Mouse (Mus musculus) liver, embryonic 11.5 days (tissue): ENCODE measurements around the gene Notch1. TPM values are rescaled to one million over a fixed set of nuclear protein-coding genes. Genes with fewer than 3 reads are reported as not detected.

ENCODE experiments used
- ATAC-seq: fragments of 200-750 bp; cut with Nextera tagmentation; replicated peaks from 2 replicates; pipeline ENCODE4 v1.8.0; 2017; ENCODE audit warnings: moderate number of reproducible peaks, mild to moderate bottlenecking, moderate TSS enrichment, moderate library complexity; ENCODE audit not compliant: low FRiP score
- DNase-seq: peaks from one replicate; pipeline ENCODE4 v3.0.0-alpha.2; 2017; ENCODE audit warnings: low spot score
- H3K27ac ChIP-seq: fragments of 300-500 bp; sonication (generic); 2 replicates; pipeline ENCODE4 v1.5.1; 2014; ENCODE audit warnings: mild to moderate bottlenecking, low read depth, low read length, control low read depth
- H3K27me3 ChIP-seq: fragments of 300-500 bp; sonication (generic); replicated peaks from 2 replicates; pipeline ENCODE4 v1.6.1; 2014; ENCODE audit warnings: low read length, mixed read lengths; ENCODE audit not compliant: control insufficient read depth, insufficient read depth
- H3K36me3 ChIP-seq: fragments of 300-500 bp; sonication (generic); 2 replicates; pipeline ENCODE4 v1.6.1; 2014; ENCODE audit warnings: mild to moderate bottlenecking, low read length, moderate library complexity, mixed read lengths; ENCODE audit not compliant: control insufficient read depth, insufficient read depth
- H3K4me1 ChIP-seq: fragments of 300-500 bp; sonication (generic); replicated peaks from 2 replicates; pipeline ENCODE4 v1.6.1; 2014; ENCODE audit warnings: low read length, mixed read lengths; ENCODE audit not compliant: control insufficient read depth, insufficient read depth
- H3K4me2 ChIP-seq: fragments of 300-500 bp; sonication (generic); 2 replicates; pipeline ENCODE4 v1.6.1; 2014; ENCODE audit warnings: mild to moderate bottlenecking, control low read depth, moderate library complexity
- H3K4me3 ChIP-seq: fragments of 300-500 bp; sonication (generic); 2 replicates; pipeline ENCODE4 v1.5.1; 2014; ENCODE audit warnings: low read depth, low read length, control low read depth
- H3K9ac ChIP-seq: fragments of 300-500 bp; sonication (generic); 2 replicates; pipeline ENCODE4 v1.6.1; 2014; ENCODE audit warnings: low read depth, low read length, control low read depth
- H3K9me3 ChIP-seq: fragments of 300-500 bp; sonication (generic); 2 replicates; pipeline ENCODE4 v1.6.1; 2016; ENCODE audit warnings: low read length, inconsistent platforms, mixed read lengths; ENCODE audit not compliant: control insufficient read depth
- WGBS: fragments of 180-500 bp; shearing (Covaris S2); extraction: QIAGEN DNeasy Blood & Tissue Kit; methylation state at CpG from one replicate; pipeline ENCODE4 v1.1.7; 2014; 5-methylcytosine and 5-hydroxymethylcytosine counted together
- polyA plus RNA-seq: library from polyadenylated mRNA; unstranded; fragments of >200 nt; fragmentation: Nextera tagmentation; extraction: Ambion mirVana; gene quantifications from 2 replicates; pipeline ENCODE4 v1.2.1, GENCODE M21; 2014

Gene Notch1
- polyA plus RNA-seq, 1 experiment from 2014 or later: 7.1 TPM

DNA sequence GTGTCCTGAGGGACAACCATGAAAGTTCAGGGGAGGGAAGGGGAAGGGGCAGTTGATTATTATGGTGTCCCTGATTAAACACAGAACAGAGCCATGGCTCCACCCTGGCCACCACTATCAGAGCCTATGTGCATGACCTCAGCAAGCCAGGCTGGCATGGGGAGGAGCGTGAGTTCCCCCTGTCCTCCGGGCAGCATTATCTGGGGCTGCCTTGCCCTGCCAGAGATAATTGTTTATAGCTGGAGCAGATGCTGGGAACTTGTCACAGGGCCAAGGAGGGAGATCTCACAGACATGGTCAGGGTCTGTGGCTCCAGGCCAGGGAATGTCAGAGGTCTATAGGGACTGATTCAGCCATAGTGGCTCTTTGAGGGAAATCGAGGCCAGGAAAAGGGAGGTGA, 34.3 kb upstream of the Notch1 start:
- Histone ChIP-seq H3K9ac (no peak overlapping the region), H3K4me3 (no peak overlapping the region), H3K27ac (no peak overlapping the region), H3K4me2 (no peak overlapping the region), H3K36me3 (no peaks in the 10 kb centered on the region), H3K4me1 (peaks cover 12% of the 10 kb centered on the region), H3K9me3 (no peaks in the 10 kb centered on the region), H3K27me3 (no peaks in the 10 kb centered on the region)
- ATAC-seq (no peak), DNase-seq (no peak)
- 56% methylated on average over 3 of the region's 3 CpGs for WGBS

DNA sequence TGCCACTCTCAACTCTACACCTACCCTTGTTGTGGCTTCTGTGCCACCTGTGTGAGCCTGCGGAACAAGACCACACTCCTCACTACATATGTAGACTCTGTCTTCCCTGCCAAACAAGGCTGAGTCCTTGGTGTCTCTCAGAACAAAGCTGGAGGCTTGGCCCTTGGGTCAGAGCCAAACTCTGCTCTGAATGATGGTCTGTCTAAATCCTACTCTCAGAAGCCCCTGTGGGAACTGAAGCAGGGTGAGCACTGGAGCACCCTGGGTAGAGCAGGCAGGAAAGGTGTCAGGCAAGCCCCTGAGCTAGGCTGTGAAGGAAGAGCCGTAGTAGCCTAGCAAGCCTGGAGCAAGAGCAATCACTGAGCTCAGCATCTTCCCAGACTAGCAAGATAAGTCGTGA, 33.7 kb upstream of the Notch1 start:
- whole genome bisulfite sequencing: 53% methylated on average over 3 of the region's 3 CpGs
- ATAC-seq: no peak
- Histone ChIP-seq H3K4me1 (peaks cover 12% of the 10 kb centered on the region), H3K27ac (no peak overlapping the region), H3K9ac (no peak overlapping the region), H3K9me3 (no peaks in the 10 kb centered on the region), H3K4me2 (no peak overlapping the region), H3K36me3 (no peaks in the 10 kb centered on the region), H3K27me3 (no peaks in the 10 kb centered on the region), H3K4me3 (no peak overlapping the region)
- no peak for DNase-seq

DNA sequence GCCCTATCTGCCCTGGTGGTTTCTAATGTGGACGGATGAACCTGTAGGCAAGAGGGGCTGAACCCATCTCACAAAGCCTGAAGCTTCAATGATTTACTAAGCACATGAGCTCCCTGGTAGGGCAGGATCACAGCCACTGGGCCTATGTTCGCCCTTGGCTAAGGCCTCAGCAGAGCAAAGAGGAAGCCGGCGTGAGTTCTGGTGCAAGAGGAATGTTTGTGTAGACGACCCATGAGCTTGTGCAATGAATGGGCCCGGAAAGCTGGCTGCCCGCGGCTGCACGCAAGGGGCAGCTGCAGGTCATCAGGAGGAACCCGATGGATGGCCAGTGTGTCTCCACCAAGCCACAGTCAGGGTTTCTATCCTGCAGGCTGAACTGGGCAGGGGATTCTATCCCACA, 33.3 kb upstream of the Notch1 start:
- DNase-seq (no peak), ATAC-seq (no peak)
- no peaks in the 10 kb centered on the region for H3K36me3 ChIP-seq
- H3K9ac ChIP-seq: no peak overlapping the region
- no peak overlapping the region for H3K4me3 ChIP-seq
- H3K4me1 ChIP-seq: peaks cover 12% of the 10 kb centered on the region
- H3K27ac ChIP-seq: no peak overlapping the region
- no peak overlapping the region for H3K4me2 ChIP-seq
- no peaks in the 10 kb centered on the region for H3K9me3 ChIP-seq
- no peaks in the 10 kb centered on the region for H3K27me3 ChIP-seq
- 54% methylated on average over 10 of the region's 10 CpGs for WGBS

DNA sequence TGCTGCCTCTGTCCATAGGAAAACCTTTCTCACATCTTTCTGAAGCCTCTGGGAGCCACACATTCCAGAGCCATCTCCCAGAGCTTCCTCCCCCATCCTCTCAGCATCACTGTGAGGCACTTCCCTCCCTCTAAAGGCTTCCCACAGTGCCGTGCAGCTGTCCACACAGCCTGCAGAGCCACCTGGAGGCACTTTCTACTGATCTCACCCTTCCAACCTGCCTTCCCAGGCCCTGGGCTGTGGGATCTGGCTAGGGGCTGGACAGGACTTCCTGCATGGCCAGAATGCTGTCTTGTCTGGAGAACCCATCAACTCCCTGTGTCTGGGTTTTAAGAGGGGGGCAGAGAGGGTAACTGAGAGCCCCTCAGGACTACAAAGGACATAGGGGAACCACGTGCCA, 31.0 kb upstream of the Notch1 start:
- Histone ChIP-seq H3K27ac (no peak overlapping the region), H3K4me2 (no peak overlapping the region), H3K9ac (no peak overlapping the region), H3K36me3 (no peaks in the 10 kb centered on the region), H3K9me3 (no peaks in the 10 kb centered on the region), H3K27me3 (no peaks in the 10 kb centered on the region), H3K4me3 (no peak overlapping the region), H3K4me1 (peaks cover 12% of the 10 kb centered on the region)
- whole genome bisulfite sequencing: 40% methylated on average over 2 of the region's 2 CpGs
- no peak for ATAC-seq
- DNase-seq: no peak

DNA sequence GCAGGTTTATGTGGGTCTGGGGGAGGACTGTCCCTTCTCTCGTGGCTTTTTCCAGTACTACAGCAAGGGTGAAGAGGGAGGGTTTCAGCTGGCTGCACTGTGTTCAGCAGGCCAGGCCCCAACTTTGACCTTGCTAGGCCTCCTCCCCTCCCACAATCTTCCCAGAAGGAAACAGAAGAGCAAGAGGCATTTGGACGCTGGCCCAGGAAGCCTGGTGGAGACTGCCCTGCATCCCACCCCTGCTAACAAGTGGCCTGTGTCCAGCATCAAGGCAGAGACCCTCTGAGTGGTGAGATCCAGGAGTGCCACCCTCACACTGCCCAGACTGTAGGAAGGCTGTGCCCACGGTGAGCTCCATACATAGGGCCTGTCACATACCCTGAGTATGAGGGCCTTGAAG, 27.8 kb upstream of the Notch1 start:
- DNase-seq (no peak), ATAC-seq (no peak)
- Histone ChIP-seq H3K36me3 (no peaks in the 10 kb centered on the region), H3K4me3 (no peak overlapping the region), H3K9ac (no peak overlapping the region), H3K27me3 (no peaks in the 10 kb centered on the region), H3K9me3 (no peaks in the 10 kb centered on the region), H3K27ac (no peak overlapping the region), H3K4me2 (no peak overlapping the region), H3K4me1 (no peaks in the 10 kb centered on the region)
- 54% methylated on average over 3 of the region's 3 CpGs for WGBS

DNA sequence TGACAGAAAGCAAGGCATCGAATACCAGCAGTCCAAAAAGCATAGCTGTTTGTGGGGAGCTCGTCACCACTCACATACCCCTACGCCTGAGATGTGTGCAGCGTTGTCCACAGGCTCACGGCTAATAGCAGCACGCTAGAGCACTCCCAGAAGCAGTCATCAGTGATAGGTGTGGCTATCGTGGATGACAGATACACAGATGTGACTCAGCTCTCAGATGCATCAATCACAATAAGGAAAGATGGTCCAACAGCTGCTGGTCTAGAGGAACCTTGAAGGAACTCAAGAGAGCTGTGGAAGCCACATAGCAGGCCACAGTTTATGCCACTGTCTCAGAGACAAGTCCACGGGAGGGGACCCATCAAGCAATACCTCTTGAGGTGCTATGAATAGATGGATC, 27.3 kb upstream of the Notch1 start:
- Histone ChIP-seq H3K4me1 (no peaks in the 10 kb centered on the region), H3K36me3 (no peaks in the 10 kb centered on the region), H3K9me3 (no peaks in the 10 kb centered on the region), H3K4me3 (no peak overlapping the region), H3K27me3 (no peaks in the 10 kb centered on the region), H3K4me2 (no peak overlapping the region), H3K27ac (no peak overlapping the region), H3K9ac (no peak overlapping the region)
- whole genome bisulfite sequencing: 75% methylated on average over 8 of the region's 8 CpGs
- ATAC-seq (no peak), DNase-seq (no peak)

DNA sequence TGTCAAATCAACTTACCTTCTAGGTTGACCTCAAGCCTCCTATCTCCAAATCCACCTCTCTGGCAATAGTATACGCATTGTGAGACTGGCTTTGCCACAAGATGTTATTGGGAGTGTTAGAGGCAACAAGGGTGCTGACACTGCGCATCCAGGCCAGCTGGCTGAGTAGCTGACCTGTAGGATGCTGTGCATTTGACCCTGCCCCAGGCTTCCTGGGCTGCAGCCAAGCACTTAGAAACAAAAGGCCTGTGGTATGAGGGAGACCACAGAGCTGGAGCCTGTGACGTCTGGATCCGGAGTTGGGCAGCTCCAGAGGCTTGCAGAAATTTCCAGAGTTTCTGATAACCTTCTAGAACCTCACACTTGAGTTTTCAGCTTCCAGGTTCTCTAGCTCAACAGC, 26.7 kb upstream of the Notch1 start:
- H3K27ac ChIP-seq: no peak overlapping the region

DNA sequence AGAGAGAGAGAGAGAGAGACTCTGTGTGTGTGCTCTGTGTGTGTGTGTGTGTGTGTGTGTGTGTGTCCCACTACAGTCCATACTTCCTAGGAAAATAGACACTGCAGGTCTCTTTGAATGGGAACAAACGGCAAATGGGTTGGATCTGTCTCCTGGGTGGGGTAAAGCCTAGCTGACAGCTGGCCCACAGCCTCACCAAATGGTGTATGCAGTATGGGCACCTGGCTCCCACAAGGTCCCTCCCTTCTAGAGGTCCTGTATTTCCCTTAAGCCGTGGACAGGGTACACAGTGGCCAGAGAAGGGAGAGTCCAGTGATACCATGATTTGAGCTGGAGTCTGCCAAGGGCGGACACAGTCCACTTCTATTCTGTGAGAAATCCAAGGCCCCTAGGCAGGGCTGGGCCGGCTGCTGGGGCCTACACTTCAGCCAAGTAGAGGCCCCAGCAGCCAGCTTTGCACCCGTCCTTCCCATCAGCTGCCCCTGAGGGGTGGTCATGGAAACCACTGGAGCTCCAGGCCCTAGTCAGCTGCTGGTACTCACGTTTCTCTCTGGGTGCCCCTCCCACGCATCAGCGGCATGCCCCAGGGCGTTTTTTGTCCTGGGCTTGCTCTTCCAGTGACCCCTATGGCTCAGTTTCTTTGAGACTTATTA, 24.9 kb upstream of the Notch1 start:
- Histone ChIP-seq H3K4me1 (no peaks in the 10 kb centered on the region), H3K9me3 (no peaks in the 10 kb centered on the region)
- 53% methylated on average over 9 of the region's 9 CpGs for WGBS

More for the DNA sequence above, 26.7 kb upstream of the Notch1 start:
- H3K4me1 ChIP-seq: no peaks in the 10 kb centered on the region
- H3K4me2 ChIP-seq: no peak overlapping the region
- H3K4me3 ChIP-seq: no peak overlapping the region
- ATAC-seq (no peak), DNase-seq (no peak)
- no peaks in the 10 kb centered on the region for H3K9me3 ChIP-seq
- WGBS: 65% methylated on average over 4 of the region's 4 CpGs
- H3K27me3 ChIP-seq: no peaks in the 10 kb centered on the region
- H3K36me3 ChIP-seq: no peaks in the 10 kb centered on the region
- H3K9ac ChIP-seq: no peak overlapping the region

DNA sequence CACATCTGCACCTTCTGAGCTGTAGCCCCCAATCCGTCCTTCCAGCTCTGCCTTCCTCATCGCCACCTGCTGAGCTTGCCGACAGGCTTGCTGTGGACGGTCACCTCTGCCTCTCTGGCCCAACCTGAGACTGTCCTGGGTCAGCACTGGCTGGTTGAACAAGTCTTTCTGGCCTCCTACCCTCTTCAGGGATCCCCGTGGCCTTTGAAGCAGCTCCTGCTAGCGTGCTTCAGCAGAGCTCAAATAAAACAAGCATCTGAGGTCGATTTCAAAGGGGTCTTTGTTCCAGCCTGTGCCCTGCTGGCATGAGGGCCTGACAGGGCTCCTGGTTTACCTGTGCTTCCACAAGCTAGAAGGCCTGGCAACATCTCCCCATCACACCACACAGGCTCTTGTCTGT, 24.3 kb upstream of the Notch1 start:
- H3K27ac ChIP-seq: no peak overlapping the region
- H3K9me3 ChIP-seq: no peaks in the 10 kb centered on the region
- DNase-seq (no peak), ATAC-seq (no peak)
- H3K4me2 ChIP-seq: no peak overlapping the region
- H3K4me3 ChIP-seq: no peak overlapping the region
- 51% methylated on average over 7 of the region's 7 CpGs for WGBS
- H3K4me1 ChIP-seq: no peaks in the 10 kb centered on the region
- no peaks in the 10 kb centered on the region for H3K36me3 ChIP-seq
- no peaks in the 10 kb centered on the region for H3K27me3 ChIP-seq
- H3K9ac ChIP-seq: no peak overlapping the region

More for the DNA sequence above, 24.9 kb upstream of the Notch1 start:
- H3K4me3 ChIP-seq: no peak overlapping the region
- DNase-seq (no peak), ATAC-seq (no peak)
- H3K27ac ChIP-seq: no peak overlapping the region
- no peak overlapping the region for H3K4me2 ChIP-seq
- H3K9ac ChIP-seq: no peak overlapping the region
- H3K36me3 ChIP-seq: no peaks in the 10 kb centered on the region
- no peaks in the 10 kb centered on the region for H3K27me3 ChIP-seq
